Mouse (Mus musculus) embryonic facial prominence, embryonic 13.5 days (tissue): ENCODE data around the gene Nemp1. TPM values are rescaled to one million over a fixed set of nuclear protein-coding genes. Genes with fewer than 3 reads are reported as not detected.

ENCODE experiments used
- ATAC-seq: fragments of 200-750 bp; cut with Nextera tagmentation; 2 replicates; pipeline ENCODE4 v1.8.0; 2017; ENCODE audit warnings: low read depth; ENCODE audit not compliant: insufficient number of reproducible peaks, insufficient read depth, low FRiP score, low TSS enrichment
- H3K27ac ChIP-seq: fragments of 300-500 bp; sonication (generic); 2 replicates; pipeline ENCODE4 v1.5.1; 2015; ENCODE audit warnings: moderate library complexity, mild to moderate bottlenecking, inconsistent platforms
- H3K27me3 ChIP-seq: fragments of 300-500 bp; sonication (generic); 2 replicates; pipeline ENCODE4 v1.6.1; 2015; ENCODE audit warnings: mild to moderate bottlenecking, inconsistent platforms
- H3K36me3 ChIP-seq: fragments of 300-500 bp; sonication (generic); 2 replicates; pipeline ENCODE4 v1.6.1; 2015; ENCODE audit warnings: mild to moderate bottlenecking, inconsistent platforms
- H3K4me1 ChIP-seq: fragments of 300-500 bp; sonication (generic); 2 replicates; pipeline ENCODE4 v1.6.1; 2015; ENCODE audit warnings: inconsistent platforms
- H3K4me2 ChIP-seq: fragments of 300-500 bp; sonication (generic); 2 replicates; pipeline ENCODE4 v1.6.1; 2015; ENCODE audit warnings: moderate library complexity, mild to moderate bottlenecking, inconsistent platforms
- H3K4me3 ChIP-seq: fragments of 300-500 bp; sonication (generic); 2 replicates; pipeline ENCODE4 v1.5.1; 2015; ENCODE audit warnings: mild to moderate bottlenecking, inconsistent platforms
- H3K9ac ChIP-seq: fragments of 300-500 bp; sonication (generic); 2 replicates; pipeline ENCODE4 v1.6.1; 2015; ENCODE audit warnings: mild to moderate bottlenecking, inconsistent platforms
- H3K9me3 ChIP-seq: fragments of 300-500 bp; sonication (generic); 2 replicates; pipeline ENCODE4 v1.6.1; 2016; ENCODE audit warnings: inconsistent platforms
- WGBS: fragments of 180-500 bp; shearing (Covaris S2); methylation state at CpG from one replicate; pipeline ENCODE4 v1.1.7; 2015; ENCODE audit warnings: mixed read lengths; 5-methylcytosine and 5-hydroxymethylcytosine counted together
- polyA plus RNA-seq: library from polyadenylated mRNA; unstranded; fragments of >200 nt; fragmentation: Nextera tagmentation; extraction: Ambion mirVana; gene quantifications from 2 replicates; pipeline ENCODE4 v1.2.1, GENCODE M21; 2015

Nemp1 gene
- polyA plus RNA-seq, 1 experiment from 2014 or later, result 9.1 TPM

- Histone ChIP-seq H3K27ac (no peak overlapping the region), H3K36me3 (no peaks in the 10 kb centered on the region), H3K9me3 (peaks cover 10% of the 10 kb centered on the region; the same call in 1 of the 2 replicates), H3K9ac (no peak overlapping the region), H3K4me2 (no peak overlapping the region), H3K27me3 (no peaks in the 10 kb centered on the region), H3K4me3 (no peak overlapping the region), H3K4me1 (peaks cover 7% of the 10 kb centered on the region)
- ATAC-seq, result no peak
- WGBS, result 87% methylated on average over 3 of the region's 3 CpGs
Observed at GRCm38 (mm10) chr10:127626433-127626832, 40.3 kb upstream of the Nemp1 start.

- no peak overlapping the region for H3K9ac ChIP-seq
- WGBS, result 73% methylated on average over 10 of the region's 10 CpGs
- H3K36me3 ChIP-seq, result no peaks in the 10 kb centered on the region
- no peak overlapping the region for H3K4me3 ChIP-seq
- H3K4me2 ChIP-seq, result no peak overlapping the region
- H3K9me3 ChIP-seq, result peaks cover 4% of the 10 kb centered on the region; the same call in 1 of the 2 replicates
- no peaks in the 10 kb centered on the region for H3K4me1 ChIP-seq
- H3K27ac ChIP-seq, result no peak overlapping the region
- H3K27me3 ChIP-seq, result no peaks in the 10 kb centered on the region
- ATAC-seq, result 0 out of 2 replicates have a peak, but pooled peaks have one; percentile 48
Observed at GRCm38 (mm10) chr10:127631261-127632214, 35.2 kb upstream of the Nemp1 start.

GRCm38 (mm10) chr10:127632668-127633271, 33.9 kb upstream of the Nemp1 start:
- Histone ChIP-seq H3K4me3 (no peak overlapping the region), H3K36me3 (no peaks in the 10 kb centered on the region), H3K4me1 (no peaks in the 10 kb centered on the region), H3K9ac (no peak overlapping the region), H3K27me3 (no peaks in the 10 kb centered on the region), H3K9me3 (no peaks in the 10 kb centered on the region), H3K4me2 (no peak overlapping the region), H3K27ac (no peak overlapping the region)
- no peak for ATAC-seq
- WGBS, result 63% methylated on average over 7 of the region's 7 CpGs

GRCm38 (mm10) chr10:127640421-127640820, 26.3 kb upstream of the Nemp1 start:
- no peak overlapping the region for H3K4me3 ChIP-seq
- no peaks in the 10 kb centered on the region for H3K36me3 ChIP-seq
- H3K27ac ChIP-seq, result no peak overlapping the region; the same call in 1 of the 2 replicates
- peaks cover 33% of the 10 kb centered on the region for H3K4me1 ChIP-seq
- no peak overlapping the region for H3K9ac ChIP-seq
- no peak overlapping the region for H3K4me2 ChIP-seq
- no peak for ATAC-seq
- no peaks in the 10 kb centered on the region for H3K9me3 ChIP-seq
- WGBS, result 71% methylated on average over 5 of the region's 5 CpGs
- no peaks in the 10 kb centered on the region for H3K27me3 ChIP-seq

GRCm38 (mm10) chr10:127641861-127642771, 24.6 kb upstream of the Nemp1 start:
- H3K27me3 ChIP-seq, result no peaks in the 10 kb centered on the region
- ATAC-seq, result peak; percentile 72; the same call in 1 of the 2 replicates
- peak overlapping the region; percentile 76 for H3K9ac ChIP-seq
- H3K36me3 ChIP-seq, result no peaks in the 10 kb centered on the region
- H3K4me1 ChIP-seq, result peaks cover 33% of the 10 kb centered on the region
- H3K27ac ChIP-seq, result peak overlapping the region; percentile 89
- WGBS, result 6% methylated on average over 19 of the region's 19 CpGs
- no peaks in the 10 kb centered on the region for H3K9me3 ChIP-seq
- peak overlapping the region; percentile 85 for H3K4me2 ChIP-seq
- H3K4me3 ChIP-seq, result peak overlapping the region; percentile 55

- Histone ChIP-seq H3K27me3 (no peaks in the 10 kb centered on the region), H3K4me1 (peaks cover 33% of the 10 kb centered on the region), H3K4me3 (peak within 1 kb of the TSS; percentile 55), H3K36me3 (no peaks in the 10 kb centered on the region), H3K9me3 (no peaks in the 10 kb centered on the region), H3K4me2 (peak within 1 kb of the TSS; percentile 85), H3K9ac (peak within 1 kb of the TSS; percentile 76), H3K27ac (peak within 1 kb of the TSS; percentile 89)
- 4% methylated on average over 37 of the region's 37 CpGs for WGBS
- peak; percentile 48 for ATAC-seq
Observed at GRCm38 (mm10) chr10:127642772-127643552, 23.7 kb upstream of the Nemp1 start, which contains the start of gene Stat6. Gene Stat6 (plus strand): TSS chr10:127642986.

GRCm38 (mm10) chr10:127643553-127644238, 23.0 kb upstream of the Nemp1 start:
- no peaks in the 10 kb centered on the region for H3K27me3 ChIP-seq
- WGBS, result 2% methylated on average over 25 of the region's 25 CpGs
- H3K27ac ChIP-seq, result peak overlapping the region; percentile 89
- H3K4me2 ChIP-seq, result peak overlapping the region; percentile 85
- peak overlapping the region; percentile 76 for H3K9ac ChIP-seq
- no peaks in the 10 kb centered on the region for H3K9me3 ChIP-seq
- H3K4me1 ChIP-seq, result peaks cover 33% of the 10 kb centered on the region
- peak overlapping the region; percentile 55 for H3K4me3 ChIP-seq
- ATAC-seq, result peak; percentile 56; the same call in 1 of the 2 replicates
- 0 out of 2 replicates have a peak, but pooled peaks cover 7% of the 10 kb centered on the region for H3K36me3 ChIP-seq

- Histone ChIP-seq H3K9ac (no peak overlapping the region), H3K4me1 (peaks cover 32% of the 10 kb centered on the region), H3K4me3 (no peak overlapping the region), H3K27ac (no peak overlapping the region), H3K4me2 (no peak overlapping the region), H3K9me3 (no peaks in the 10 kb centered on the region), H3K36me3 (0 out of 2 replicates have a peak, but pooled peaks cover 8% of the 10 kb centered on the region), H3K27me3 (no peaks in the 10 kb centered on the region)
- no peak for ATAC-seq
- 59% methylated on average over 2 of the region's 2 CpGs for WGBS
Observed at GRCm38 (mm10) chr10:127645791-127646190, 20.9 kb upstream of the Nemp1 start.

GRCm38 (mm10) chr10:127652906-127653638, 13.6 kb upstream of the Nemp1 start:
- Histone ChIP-seq H3K4me3 (no peak overlapping the region), H3K36me3 (peaks cover 64% of the 10 kb centered on the region), H3K9ac (0 out of 2 replicates have a peak overlapping the region, but pooled peaks have one; percentile 33), H3K4me1 (0 out of 2 replicates have a peak, but pooled peaks cover 11% of the 10 kb centered on the region), H3K9me3 (no peaks in the 10 kb centered on the region), H3K27ac (no peak overlapping the region), H3K4me2 (peak overlapping the region; percentile 27), H3K27me3 (no peaks in the 10 kb centered on the region)
- ATAC-seq, result no peak
- WGBS, result 49% methylated on average over 21 of the region's 21 CpGs
